In the genomic region with DNA sequence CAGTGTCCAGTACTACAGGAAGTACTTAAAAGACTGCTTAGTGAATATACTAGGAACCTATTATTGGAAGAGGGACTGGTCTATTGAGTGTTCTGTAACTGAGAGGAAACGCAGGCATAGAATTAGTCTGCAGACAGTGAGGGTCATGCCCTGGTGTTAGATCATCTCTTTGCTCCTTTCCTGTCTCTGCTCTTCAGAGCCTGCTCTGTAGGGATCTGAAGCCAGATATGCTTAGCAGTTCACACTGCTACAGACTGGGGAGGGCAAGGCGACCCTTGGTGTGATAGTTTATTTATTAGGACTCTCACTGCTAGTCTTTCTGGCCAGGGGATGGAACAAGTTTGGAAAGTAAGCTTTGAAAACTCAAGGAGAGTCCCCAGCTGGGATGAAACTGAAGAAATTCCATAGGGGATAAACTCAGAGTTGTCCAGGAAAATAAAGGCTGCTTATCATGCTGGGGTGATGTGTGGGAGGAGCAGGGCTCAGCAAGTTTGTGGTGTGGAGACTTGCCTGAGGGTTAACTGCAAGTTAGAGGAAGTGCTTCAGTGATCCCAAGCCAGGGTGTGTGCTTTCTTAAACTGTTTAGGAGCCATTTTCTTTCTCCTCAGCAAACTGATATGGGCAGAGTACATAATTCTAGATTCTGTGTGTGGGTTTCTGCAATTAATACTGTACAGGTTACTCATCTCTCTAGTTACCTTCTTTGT, we compare ENCODE assay signal across 20 mouse cellular contexts. TPM values are rescaled to one million over a fixed set of nuclear protein-coding genes. Genes with fewer than 3 reads are reported as not detected.
DNase-seq lines count a peak whose midpoint lies in the region; ATAC-seq and TF ChIP-seq lines count a peak whose summit lies in the region.
"Had no signal": no experiment of that assay in that cellular context is flagged by ENCODE, and none has a peak within 500 bp of the region (broad histone marks: within the 10 kb centered on the region; RNA-seq: fewer than 3 reads in every experiment).

No protein-coding gene starts in this region.

- no peak for TF ChIP-seq POLR2A in MEL (IDR thresholded peaks at IDR 0.05; ENCODE audit: control insufficient read depth in 1 of 2, insufficient read depth in 1 of 2, low read depth in 1 of 2, low read length in 2 of 2, poor library complexity in 1 of 2)

- no peak overlapping the region for H3K4me2 ChIP-seq in heart, embryonic 13.5 days
- H3K4me2 ChIP-seq in heart, embryonic 11.5 days, result no peak overlapping the region
- H3K4me2 ChIP-seq in intestine, embryonic 16.5 days (ENCODE audit: low read depth, low read length), result no peak overlapping the region
- H3K4me2 ChIP-seq: neural tube, embryonic 13.5 days had no signal

- no peaks in the 10 kb centered on the region for H3K9me3 ChIP-seq in heart, embryonic 13.5 days
- H3K9me3 ChIP-seq in heart, embryonic 11.5 days (replicated peaks; ENCODE audit: control insufficient read depth, low read length), result no peaks in the 10 kb centered on the region
- H3K9me3 ChIP-seq in MEL (replicated peaks; ENCODE audit: insufficient read depth, low read length), result no peaks in the 10 kb centered on the region
- H3K9me3 ChIP-seq in intestine, embryonic 16.5 days (ENCODE audit: control insufficient read depth, low read length), result no peaks in the 10 kb centered on the region
- H3K9me3 ChIP-seq: hindbrain, embryonic 10.5 days; neural tube, embryonic 13.5 days had no signal

- H3K4me1 ChIP-seq in heart, embryonic 13.5 days, result peaks cover 12% of the 10 kb centered on the region
- peaks cover 8% of the 10 kb centered on the region for H3K4me1 ChIP-seq in heart, embryonic 11.5 days (ENCODE audit: control insufficient read depth, insufficient read depth, low read length)
- H3K4me1 ChIP-seq in MEL (ENCODE audit: control insufficient read depth in 1 of 2, insufficient read depth in 2 of 2, low read length in 2 of 2), result no peaks in the 10 kb centered on the region
- peaks cover 5% of the 10 kb centered on the region; the same call in 1 of the 2 replicates for H3K4me1 ChIP-seq in intestine, embryonic 16.5 days (ENCODE audit: control insufficient read depth, insufficient read depth, low read length)
- H3K4me1 ChIP-seq: neural tube, embryonic 13.5 days had no signal

- intact Hi-C loops in left cerebral cortex, postnatal 4 days (cut with DNase I), result no loop called here

- H3K27ac ChIP-seq in heart, embryonic 13.5 days (replicated peaks), result peak overlapping the region; percentile 45; the same call in 1 of the 2 replicates
- H3K27ac ChIP-seq in heart, embryonic 11.5 days (ENCODE audit: low read depth, low read length), result no peak overlapping the region
- H3K27ac ChIP-seq in MEL (ENCODE audit: control insufficient read depth, low read depth, low read length), result no peak overlapping the region
- H3K27ac ChIP-seq in intestine, embryonic 16.5 days (ENCODE audit: low read length), result no peak overlapping the region
- H3K27ac ChIP-seq: hindbrain, embryonic 10.5 days; neural tube, embryonic 13.5 days had no signal

- no peak for TF ChIP-seq CTCF in MEL (IDR thresholded peaks at IDR 0.05 in 2 of 3, conservative IDR thresholded peaks at IDR 0.05 in 1 of 3; ENCODE audit: control insufficient read depth in 1 of 3, insufficient read depth in 1 of 3, low read depth in 2 of 3, low read length in 3 of 3, poor library complexity in 1 of 3, severe bottlenecking in 1 of 3)

- no peak overlapping the region for H3K9ac ChIP-seq in heart, embryonic 13.5 days
- no peak overlapping the region for H3K9ac ChIP-seq in heart, embryonic 11.5 days (ENCODE audit: low read depth, low read length)
- H3K9ac ChIP-seq in MEL (ENCODE audit: control insufficient read depth, low read depth, low read length, poor library complexity, severe bottlenecking), result no peak overlapping the region
- H3K9ac ChIP-seq in intestine, embryonic 16.5 days (ENCODE audit: low read depth, low read length), result no peak overlapping the region
- H3K9ac ChIP-seq: neural tube, embryonic 13.5 days had no signal

- H3K36me3 ChIP-seq in heart, embryonic 13.5 days, result no peaks in the 10 kb centered on the region
- H3K36me3 ChIP-seq in heart, embryonic 11.5 days (ENCODE audit: control insufficient read depth, insufficient read depth, low read length), result no peaks in the 10 kb centered on the region
- H3K36me3 ChIP-seq in MEL (ENCODE audit: control insufficient read depth in 1 of 2, insufficient read depth in 2 of 2, low read length in 2 of 2), result no peaks in the 10 kb centered on the region
- no peaks in the 10 kb centered on the region for H3K36me3 ChIP-seq in intestine, embryonic 16.5 days (ENCODE audit: control insufficient read depth, insufficient read depth, low read length)
- H3K36me3 ChIP-seq: hindbrain, embryonic 10.5 days; neural tube, embryonic 13.5 days had no signal

- no peak for TF ChIP-seq EP300 in MEL (IDR thresholded peaks at IDR 0.05; ENCODE audit: low read depth in 1 of 2, low read length in 2 of 2)

- H3K4me3 ChIP-seq in heart, embryonic 13.5 days, result no peak overlapping the region
- no peak overlapping the region for H3K4me3 ChIP-seq in heart, embryonic 11.5 days (ENCODE audit: low read depth, low read length)
- H3K4me3 ChIP-seq in MEL (ENCODE audit: control insufficient read depth in 1 of 2, insufficient read depth in 1 of 2, low read depth in 2 of 2, low read length in 2 of 2), result no peak overlapping the region
- no peak overlapping the region for H3K4me3 ChIP-seq in intestine, embryonic 16.5 days (ENCODE audit: low read length)
- H3K4me3 ChIP-seq: hindbrain, embryonic 10.5 days; neural tube, embryonic 13.5 days had no signal

- no peaks in the 10 kb centered on the region for H3K79me2 ChIP-seq in MEL (ENCODE audit: control insufficient read depth, insufficient read depth, low read length, poor library complexity)

- ATAC-seq in heart, embryonic 13.5 days (ENCODE audit: extremely low read depth, insufficient number of reproducible peaks, low FRiP score, low TSS enrichment), result no peak
- ATAC-seq in heart, embryonic 11.5 days (replicated peaks; ENCODE audit: insufficient number of reproducible peaks, low FRiP score, low TSS enrichment), result no peak
- ATAC-seq in intestine, embryonic 16.5 days, result peak; percentile 44

- no peaks in the 10 kb centered on the region for H3K27me3 ChIP-seq in heart, embryonic 13.5 days (replicated peaks)
- H3K27me3 ChIP-seq in heart, embryonic 11.5 days (ENCODE audit: control insufficient read depth, insufficient read depth, low read length), result no peaks in the 10 kb centered on the region
- H3K27me3 ChIP-seq in MEL (ENCODE audit: control insufficient read depth in 1 of 2, insufficient read depth in 2 of 2, low read length in 2 of 2), result peaks cover 0 to 2% of the 10 kb centered on the region in 2 experiments; a peak in 1 of 4 replicates
- H3K27me3 ChIP-seq in intestine, embryonic 16.5 days (replicated peaks; ENCODE audit: control insufficient read depth, insufficient read depth, low read length), result no peaks in the 10 kb centered on the region
- H3K27me3 ChIP-seq: neural tube, embryonic 13.5 days had no signal

- WGBS in heart, embryonic 13.5 days, result 20% methylated on average over 2 of the region's 2 CpGs
- WGBS in heart, embryonic 11.5 days (ENCODE audit: insufficient replicate concordance), result 24% methylated on average over 2 of the region's 2 CpGs
- 47% methylated on average over 2 of the region's 2 CpGs for WGBS in intestine, embryonic 16.5 days

- TF ChIP-seq RAD21 in MEL (IDR thresholded peaks at IDR 0.05; ENCODE audit: low read depth, low read length), result no peak

- DNase-seq in kidney, postnatal 4 days, result peak; percentile 13 to 38
- no peak for DNase-seq in kidney, adult 18-20 months
- DNase-seq in MEL (ENCODE audit: low read depth, low spot score), result peak; percentile 33
- no peak for DNase-seq in cerebellum, adult 9-11 months
- DNase-seq in left cerebral cortex, postnatal 4 days, result no peak
- DNase-seq: cerebellum, adult 11-12 months; gastrocnemius, postnatal 10 days; lung, postnatal 4 days had no signal

TF ChIP-seq in MEL, 35 proteins besides CTCF, POLR2A, EP300 and RAD21 (continues in another document):
- TF ChIP-seq CHD2 (IDR thresholded peaks at IDR 0.05; ENCODE audit: low read length), result no peak
- no peak for TF ChIP-seq RCOR1 (IDR thresholded peaks at IDR 0.05; ENCODE audit: low read depth, low read length)
- no peak for TF ChIP-seq GATA1 (IDR thresholded peaks at IDR 0.05; ENCODE audit: low read depth, low read length)
- TF ChIP-seq UBTF (IDR thresholded peaks at IDR 0.05; ENCODE audit: borderline replicate concordance, insufficient read depth, low read depth, low read length), result no peak
- no peak for TF ChIP-seq MYC (IDR thresholded peaks at IDR 0.05; ENCODE audit: low read depth, low read length)
- no peak for TF ChIP-seq MAFK (IDR thresholded peaks at IDR 0.05; ENCODE audit: borderline replicate concordance, low read depth, low read length)
- no peak for TF ChIP-seq MAZ (IDR thresholded peaks at IDR 0.05; ENCODE audit: low read depth, low read length)
- TF ChIP-seq ZMIZ1 (IDR thresholded peaks at IDR 0.05; ENCODE audit: low read depth, low read length), result no peak

RNA-seq across cellular contexts. Expression of a gene that starts 16.7 kb away (rescaled TPM):
- 1.7 and 2.3 TPM in 2 replicates for polyA plus RNA-seq in heart, embryonic 13.5 days (2015; fragmentation: Nextera tagmentation; extraction: Ambion mirVana)
- 1.4 and 2.9 TPM in 2 replicates for polyA plus RNA-seq in heart, embryonic 11.5 days (2014; fragmentation: Nextera tagmentation; extraction: Ambion mirVana)
- 0.08 and 0.10 TPM in 2 replicates for total RNA-seq in MEL (2012; rRNA removed)
- under 1 TPM in 1 of 2 experiments, not detected in 1; 0.13 TPM for polyA plus RNA-seq in MEL (2012; ENCODE audit: insufficient read depth in 1 of 2, insufficient read length in 2 of 2, low read depth in 1 of 2, low replicate concordance in 2 of 2, missing spikeins in 1 of 2)
- 10.4 and 12.1 TPM in 2 replicates for polyA plus RNA-seq in intestine, embryonic 16.5 days (2015; fragmentation: Nextera tagmentation; extraction: Ambion mirVana)
- 1 to 10 TPM in 1 of 2 experiments, under 1 TPM in 1; 0.70 to 1.0 TPM for total RNA-seq in left cerebral cortex, postnatal 4 days (2021)

RNA-seq across cellular contexts. Expression of a gene that starts 24.8 kb away (rescaled TPM):
- not detected in 2 replicates for polyA plus RNA-seq in heart, embryonic 13.5 days (2015; fragmentation: Nextera tagmentation; extraction: Ambion mirVana)
- polyA plus RNA-seq in heart, embryonic 11.5 days (2014; fragmentation: Nextera tagmentation; extraction: Ambion mirVana), result not detected in 2 replicates
- total RNA-seq in MEL (2012; rRNA removed), result not detected in 2 replicates
- polyA plus RNA-seq in MEL (2012; ENCODE audit: insufficient read depth in 1 of 2, insufficient read length in 2 of 2, low read depth in 1 of 2, low replicate concordance in 2 of 2, missing spikeins in 1 of 2), result not detected
- not detected in 2 replicates for polyA plus RNA-seq in intestine, embryonic 16.5 days (2015; fragmentation: Nextera tagmentation; extraction: Ambion mirVana)
- not detected for total RNA-seq in left cerebral cortex, postnatal 4 days (2021)
- total RNA-seq: adrenal gland, adult 18-20 months; gastrocnemius, postnatal 10 days; layer of hippocampus, postnatal 10 days; left cerebral cortex, postnatal 14 days; liver, adult 2 months had no signal
- polyA plus RNA-seq: cortical plate, adult 2 months; intestine, embryonic 14.5 days; liver, adult 2 months; midbrain, postnatal 0 days; neural tube, embryonic 13.5 days had no signal

RNA-seq across cellular contexts. Expression of a gene that starts 40.6 kb away (rescaled TPM):
- 1.1 TPM in 2 replicates for polyA plus RNA-seq in heart, embryonic 13.5 days (2015; fragmentation: Nextera tagmentation; extraction: Ambion mirVana)
- polyA plus RNA-seq in heart, embryonic 11.5 days (2014; fragmentation: Nextera tagmentation; extraction: Ambion mirVana), result 0.49 and 0.66 TPM in 2 replicates
- not detected in 2 replicates for total RNA-seq in MEL (2012; rRNA removed)
- polyA plus RNA-seq in MEL (2012; ENCODE audit: insufficient read depth in 1 of 2, insufficient read length in 2 of 2, low read depth in 1 of 2, low replicate concordance in 2 of 2, missing spikeins in 1 of 2), result not detected
- 1.3 and 1.6 TPM in 2 replicates for polyA plus RNA-seq in intestine, embryonic 16.5 days (2015; fragmentation: Nextera tagmentation; extraction: Ambion mirVana)
- total RNA-seq in left cerebral cortex, postnatal 4 days (2021), result 1 to 10 TPM; 2.8 TPM

Comparison
In these comparisons a context has a peak if more than half of its experiments do, and no peak if none do; other contexts are left out.
1. DNase-seq: peak in kidney, postnatal 4 days (2 of 2) and MEL (single experiment); none in kidney, adult 18-20 months (single experiment), cerebellum, adult 9-11 months (single experiment) and left cerebral cortex, postnatal 4 days (single experiment).